Mouse (Mus musculus): ENCODE results near the gene Dexi.

The Dexi gene

GRCm38 (mm10) chr16:10540763-10541597, 1.9 kb downstream of the Dexi start:
- no peak for DNase-seq

- DNase-seq: no peak
Measured at GRCm38 (mm10) chr16:10536961-10537360, 5.9 kb downstream of the Dexi start.

GRCm38 (mm10) chr16:10536323-10536722, 6.5 kb downstream of the Dexi start:
- DNase-seq: no peak

- peak; percentile 26 for DNase-seq
Measured at GRCm38 (mm10) chr16:10534567-10534966, 8.3 kb downstream of the Dexi start.

GRCm38 (mm10) chr16:10533781-10534180, 9.1 kb downstream of the Dexi start:
- no peak for DNase-seq

- DNase-seq: no peak
Measured at GRCm38 (mm10) chr16:10530179-10530578, 12.7 kb downstream of the Dexi start.

GRCm38 (mm10) chr16:10528382-10528781, 14.5 kb downstream of the Dexi start:
- no peak for DNase-seq

GRCm38 (mm10) chr16:10527046-10527644, 15.7 kb downstream of the Dexi start:
- DNase-seq: no peak

- no peak for DNase-seq
Measured at GRCm38 (mm10) chr16:10525610-10525980, 17.3 kb downstream of the Dexi start.

- no peak for DNase-seq
Measured at GRCm38 (mm10) chr16:10524866-10525609, 17.8 kb downstream of the Dexi start.

GRCm38 (mm10) chr16:10523650-10524049, 19.2 kb downstream of the Dexi start:
- DNase-seq: no peak

GRCm38 (mm10) chr16:10522811-10523210, 20.0 kb downstream of the Dexi start:
- peak; percentile 80 for DNase-seq

GRCm38 (mm10) chr16:10520908-10521614, 21.8 kb downstream of the Dexi start:
- DNase-seq: peak; percentile 87

- no peak for DNase-seq
Measured at GRCm38 (mm10) chr16:10518030-10518429, 24.8 kb downstream of the Dexi start.

GRCm38 (mm10) chr16:10515953-10516572, 26.8 kb downstream of the Dexi start:
- DNase-seq: no peak

- no peak for DNase-seq
Measured at GRCm38 (mm10) chr16:10511134-10511520, 31.7 kb downstream of the Dexi start.

- no peak for DNase-seq
Measured at GRCm38 (mm10) chr16:10510477-10511133, 32.2 kb downstream of the Dexi start.

- no peak for DNase-seq
Measured at GRCm38 (mm10) chr16:10508691-10509090, 34.2 kb downstream of the Dexi start.

GRCm38 (mm10) chr16:10507445-10507844, 35.4 kb downstream of the Dexi start:
- DNase-seq: no peak

GRCm38 (mm10) chr16:10503058-10503457, 39.8 kb downstream of the Dexi start:
- no peak for DNase-seq

- DNase-seq: peak; percentile 38
Measured at GRCm38 (mm10) chr16:10501865-10502264, 41.0 kb downstream of the Dexi start.

GRCm38 (mm10) chr16:10499122-10499521, 43.7 kb downstream of the Dexi start:
- no peak for DNase-seq

All from right cerebral cortex, postnatal 4 days (tissue).